Mouse (Mus musculus) kidney, postnatal 36 days (tissue): ENCODE results near the gene Flt3l.
"Not testable (repeated sequence)": the region's sequence is repeated elsewhere in the genome, so short reads cannot be mapped to it uniquely, and the experiment has no call there.

Experiments used
- DNase-seq, 2 experiments: peaks; one replicate each; pipeline ENCODE4 v3.0.0; 2021 to 2022; ENCODE audit warnings: mixed read lengths in 2 of 2

Flt3l gene

GRCm38 (mm10) chr7:45141319-45141718 is 5.1 kb upstream of the Flt3l start:
- no peak for DNase-seq

GRCm38 (mm10) chr7:45139904-45140723 is 3.9 kb upstream of the Flt3l start:
- no peak for DNase-seq

GRCm38 (mm10) chr7:45138403-45138802 is 2.2 kb upstream of the Flt3l start:
- DNase-seq: no peak

GRCm38 (mm10) chr7:45137171-45138006 is 1.2 kb upstream of the Flt3l start:
- no peak for DNase-seq

- DNase-seq: no peak
Measured at GRCm38 (mm10) chr7:45135370-45135769, 862 bp downstream of the Flt3l start.

- DNase-seq: peak in 1 of 2 experiments; percentile 70
Measured at GRCm38 (mm10) chr7:45134544-45135026, 1.6 kb downstream of the Flt3l start.

GRCm38 (mm10) chr7:45133446-45134159 is 2.6 kb downstream of the Flt3l start:
- no peak for DNase-seq

GRCm38 (mm10) chr7:45131850-45132249 is 4.4 kb downstream of the Flt3l start:
- DNase-seq: no peak

GRCm38 (mm10) chr7:45129776-45130512 is 6.3 kb downstream of the Flt3l start:
- no peak for DNase-seq

GRCm38 (mm10) chr7:45129318-45129717 is 6.9 kb downstream of the Flt3l start:
- DNase-seq: peak; percentile 52 to 71

GRCm38 (mm10) chr7:45128624-45129246 is 7.5 kb downstream of the Flt3l start, which contains the start of gene Rpl13a:
Gene Rpl13a, minus strand, starts transcription at chr7:45128761.
- peak; percentile 98 to 99 for DNase-seq

GRCm38 (mm10) chr7:45127700-45128224 is 8.5 kb downstream of the Flt3l start:
- no peak for DNase-seq

GRCm38 (mm10) chr7:45126844-45127699 is 9.2 kb downstream of the Flt3l start:
- no peak for DNase-seq

- no peak for DNase-seq
Measured at GRCm38 (mm10) chr7:45126147-45126843, 9.9 kb downstream of the Flt3l start.

- DNase-seq: not testable (repeated sequence)
Measured at GRCm38 (mm10) chr7:45125649-45126048, 10.6 kb downstream of the Flt3l start.

- no peak for DNase-seq
Measured at GRCm38 (mm10) chr7:45125144-45125600, 11.1 kb downstream of the Flt3l start.

- DNase-seq: peak; percentile 99
Measured at GRCm38 (mm10) chr7:45124224-45125143, 11.7 kb downstream of the Flt3l start, which contains the start of gene Rps11. Gene Rps11, minus strand, starts transcription at chr7:45124439.

- DNase-seq: peak; percentile 35 to 68
Measured at GRCm38 (mm10) chr7:45123186-45123570, 13.1 kb downstream of the Flt3l start.
